Mouse (Mus musculus) CH12.LX (cell line): ENCODE data around the gene Lrrc23. TPM values are rescaled to one million over a fixed set of nuclear protein-coding genes. Genes with fewer than 3 reads are reported as not detected.

Source experiments
- DNase-seq: peaks from one replicate; pipeline ENCODE4 v3.0.0-alpha.2; 2013; ENCODE audit errors: extremely low read depth
- H3K27ac ChIP-seq: 2 replicates; pipeline ENCODE4 v1.5.1; 2012; ENCODE audit warnings: low read depth, mild to moderate bottlenecking, control low read depth, moderate library complexity; ENCODE audit not compliant: insufficient read depth
- H3K27me3 ChIP-seq: replicated peaks from 2 replicates; pipeline ENCODE3; 2012; ENCODE audit warnings: inconsistent platforms
- H3K36me3 ChIP-seq, 2 experiments: replicated peaks in 1 of 2; 2 replicates each; pipeline versions ENCODE3 to v1.6.1; 2012; ENCODE audit warnings: inconsistent platforms in 1 of 2, low read length in 1 of 2, mild to moderate bottlenecking in 1 of 2, mixed read lengths in 1 of 2, moderate library complexity in 1 of 2; ENCODE audit not compliant: control insufficient read depth in 1 of 2, insufficient read depth in 1 of 2
- H3K4me1 ChIP-seq, 2 experiments: 2 replicates each; pipeline ENCODE4 v1.6.1; 2012; ENCODE audit warnings: inconsistent platforms in 1 of 2, moderate library complexity in 1 of 2; ENCODE audit not compliant: insufficient read depth in 2 of 2, control insufficient read depth in 1 of 2
- H3K4me2 ChIP-seq: 2 replicates; pipeline ENCODE4 v1.6.1; 2012; ENCODE audit warnings: low read depth, mild to moderate bottlenecking, control low read depth; ENCODE audit not compliant: poor library complexity, insufficient read depth, severe bottlenecking
- H3K4me3 ChIP-seq, 3 experiments: fragments of 150-350 bp in 1 of 3; sonication (generic) in 1 of 3; replicated peaks in 1 of 3; 2 replicates each; pipeline versions ENCODE3 to v1.5.1; 2011 to 2012; ENCODE audit warnings: low read depth in 2 of 3, low read length in 2 of 3, mild to moderate bottlenecking in 2 of 3, moderate library complexity in 2 of 3, control low read depth in 1 of 3, improper control_type of control experiment in 1 of 3, inconsistent platforms in 1 of 3, mixed read lengths in 1 of 3; ENCODE audit not compliant: poor library complexity in 1 of 3
- H3K79me2 ChIP-seq: replicated peaks from 2 replicates; pipeline ENCODE4 v1.6.1; 2012; ENCODE audit warnings: mild to moderate bottlenecking, moderate library complexity; ENCODE audit not compliant: control insufficient read depth, poor library complexity, insufficient read depth, severe bottlenecking; ENCODE audit errors: extremely low read depth
- H3K9ac ChIP-seq: 2 replicates; pipeline ENCODE4 v1.6.1; 2012; ENCODE audit warnings: low read depth, mild to moderate bottlenecking, control low read depth, moderate library complexity; ENCODE audit not compliant: insufficient read depth
- H3K9me3 ChIP-seq: replicated peaks from 2 replicates; pipeline ENCODE3; 2012; ENCODE audit warnings: low read length, inconsistent platforms, mixed read lengths
- BHLHE40 ChIP-seq: IDR thresholded peaks from 2 replicates; pipeline ENCODE4 v1.6.1; 2011; ENCODE audit warnings: mild to moderate bottlenecking, low read depth, low read length, improper control_type of control experiment
- CHD1 ChIP-seq: IDR thresholded peaks from 2 replicates; pipeline ENCODE4 v1.6.1; 2012; ENCODE audit warnings: low read depth, low read length, improper control_type of control experiment, inconsistent platforms
- CHD2 ChIP-seq: IDR thresholded peaks from 2 replicates; pipeline ENCODE4 v1.6.1; 2011; ENCODE audit warnings: low read length, improper control_type of control experiment
- E2F4 ChIP-seq: IDR thresholded peaks from 2 replicates; pipeline ENCODE4 v1.6.1; 2011; ENCODE audit warnings: low read depth, low read length, improper control_type of control experiment; ENCODE audit not compliant: insufficient replicate concordance
- ELF1 ChIP-seq: IDR thresholded peaks from 2 replicates; pipeline ENCODE4 v1.6.1; 2014; ENCODE audit warnings: low read depth, mild to moderate bottlenecking, inconsistent platforms, low read length, improper control_type of control experiment
- ETS1 ChIP-seq: conservative IDR thresholded peaks from 2 replicates; pipeline ENCODE4 v1.6.1; 2012; ENCODE audit warnings: low read depth, mild to moderate bottlenecking, inconsistent platforms, low read length, improper control_type of control experiment, moderate library complexity
- GABPA ChIP-seq: IDR thresholded peaks from 2 replicates; pipeline ENCODE4 v1.6.1; 2012; ENCODE audit warnings: low read depth, low read length, improper control_type of control experiment, inconsistent platforms; ENCODE audit not compliant: insufficient replicate concordance
- HCFC1 ChIP-seq: IDR thresholded peaks from 2 replicates; pipeline ENCODE4 v1.6.1; 2012; ENCODE audit warnings: low read depth, mild to moderate bottlenecking, inconsistent platforms, low read length, improper control_type of control experiment
- JUN ChIP-seq: IDR thresholded peaks from 2 replicates; pipeline ENCODE4 v1.6.1; 2011; ENCODE audit warnings: low read depth, mild to moderate bottlenecking, low read length, improper control_type of control experiment, moderate library complexity; ENCODE audit not compliant: insufficient read depth
- JUND ChIP-seq: conservative IDR thresholded peaks from 2 replicates; pipeline ENCODE4 v1.6.1; 2011; ENCODE audit warnings: low read depth, low read length, improper control_type of control experiment
- KAT2A ChIP-seq: IDR thresholded peaks from 2 replicates; pipeline ENCODE4 v1.6.1; 2012; ENCODE audit warnings: low read length, improper control_type of control experiment, inconsistent platforms; ENCODE audit not compliant: insufficient replicate concordance
- MAFK ChIP-seq: IDR thresholded peaks from 2 replicates; pipeline ENCODE4 v1.6.1; 2011; ENCODE audit warnings: low read length, improper control_type of control experiment; ENCODE audit not compliant: insufficient replicate concordance
- MAZ ChIP-seq: IDR thresholded peaks from 2 replicates; pipeline ENCODE4 v1.6.1; 2012; ENCODE audit warnings: low read depth, mild to moderate bottlenecking, inconsistent platforms, low read length, improper control_type of control experiment, moderate library complexity
- MEF2A ChIP-seq: IDR thresholded peaks from 2 replicates; pipeline ENCODE4 v1.6.1; 2014; ENCODE audit warnings: low read depth, mild to moderate bottlenecking, inconsistent platforms, low read length, improper control_type of control experiment, borderline replicate concordance
- MXI1 ChIP-seq: IDR thresholded peaks from 2 replicates; pipeline ENCODE4 v1.6.1; 2011; ENCODE audit warnings: mild to moderate bottlenecking, low read depth, low read length, improper control_type of control experiment
- MYC ChIP-seq: IDR thresholded peaks from 2 replicates; pipeline ENCODE4 v1.6.1; 2011; ENCODE audit warnings: low read depth, mild to moderate bottlenecking, improper control_type of control experiment, low read length
- NELFE ChIP-seq: IDR thresholded peaks from 2 replicates; pipeline ENCODE4 v1.6.1; 2011; ENCODE audit warnings: low read depth, low read length, improper control_type of control experiment
- PAX5 ChIP-seq: IDR thresholded peaks from 2 replicates; pipeline ENCODE4 v1.6.1; 2012; ENCODE audit warnings: low read length, inconsistent platforms, mixed read lengths
- RAD21 ChIP-seq: IDR thresholded peaks from 2 replicates; pipeline ENCODE4 v1.6.1; 2011; ENCODE audit warnings: low read depth, mild to moderate bottlenecking, low read length, improper control_type of control experiment, moderate library complexity
- SMC3 ChIP-seq: IDR thresholded peaks from 2 replicates; pipeline ENCODE4 v1.6.1; 2011; ENCODE audit warnings: low read depth, low read length, improper control_type of control experiment
- TBP ChIP-seq: conservative IDR thresholded peaks from 2 replicates; pipeline ENCODE4 v1.6.1; 2011; ENCODE audit warnings: low read depth, low read length, improper control_type of control experiment
- TCF12 ChIP-seq: IDR thresholded peaks from 2 replicates; pipeline ENCODE4 v1.6.1; 2014; ENCODE audit warnings: low read depth, mild to moderate bottlenecking, inconsistent platforms, low read length, improper control_type of control experiment
- USF1 ChIP-seq: IDR thresholded peaks from 2 replicates; pipeline ENCODE4 v1.6.1; 2014; ENCODE audit warnings: low read depth, mild to moderate bottlenecking, inconsistent platforms, low read length, improper control_type of control experiment
- USF2 ChIP-seq: conservative IDR thresholded peaks from 2 replicates; pipeline ENCODE4 v1.6.1; 2011; ENCODE audit warnings: low read depth, low read length, improper control_type of control experiment
- ZKSCAN1 ChIP-seq: IDR thresholded peaks from 2 replicates; pipeline ENCODE4 v1.6.1; 2012; ENCODE audit warnings: low read depth, inconsistent platforms, low read length, improper control_type of control experiment, borderline replicate concordance
- dilution Hi-C: fragments of 300-500 bp; cut with MboI; formaldehyde crosslinking; loops from 2 replicates; pipeline ENCODE4 v1.14.3; 2020; ENCODE audit warnings: low sequenced_read_pairs; ENCODE audit not compliant: extremely low pct_unique_long_range_greater_than_20kb, extremely low pct_ligation_motif_present
- in situ Hi-C: fragments of 300-500 bp; cut with MboI; formaldehyde crosslinking; loops from 3 replicates; pipeline ENCODE4 v1.14.3; 2019; ENCODE audit warnings: low sequenced_read_pairs, low pct_ligation_motif_present, low pct_unique_long_range_greater_than_20kb, mixed read lengths
- polyA plus RNA-seq: library from polyadenylated mRNA; unstranded; fragments of >175 nt; gene quantifications from 2 replicates; pipeline ENCODE4 v1.2.1, GENCODE M21; 2012; ENCODE audit warnings: low read depth; ENCODE audit not compliant: insufficient read length
- total RNA-seq, 2 experiments: library from RNA; depleted of rRNA; stranded (reverse); fragments of 300-350 nt in 1 of 2; fragments of >200 nt in 1 of 2; gene quantifications; 2 replicates each; pipeline ENCODE4 v1.2.3; 2012 to 2014

The Lrrc23 gene
- total and polyA plus RNA-seq, 3 experiments: 0.20 TPM; not detected in 2

DNA sequence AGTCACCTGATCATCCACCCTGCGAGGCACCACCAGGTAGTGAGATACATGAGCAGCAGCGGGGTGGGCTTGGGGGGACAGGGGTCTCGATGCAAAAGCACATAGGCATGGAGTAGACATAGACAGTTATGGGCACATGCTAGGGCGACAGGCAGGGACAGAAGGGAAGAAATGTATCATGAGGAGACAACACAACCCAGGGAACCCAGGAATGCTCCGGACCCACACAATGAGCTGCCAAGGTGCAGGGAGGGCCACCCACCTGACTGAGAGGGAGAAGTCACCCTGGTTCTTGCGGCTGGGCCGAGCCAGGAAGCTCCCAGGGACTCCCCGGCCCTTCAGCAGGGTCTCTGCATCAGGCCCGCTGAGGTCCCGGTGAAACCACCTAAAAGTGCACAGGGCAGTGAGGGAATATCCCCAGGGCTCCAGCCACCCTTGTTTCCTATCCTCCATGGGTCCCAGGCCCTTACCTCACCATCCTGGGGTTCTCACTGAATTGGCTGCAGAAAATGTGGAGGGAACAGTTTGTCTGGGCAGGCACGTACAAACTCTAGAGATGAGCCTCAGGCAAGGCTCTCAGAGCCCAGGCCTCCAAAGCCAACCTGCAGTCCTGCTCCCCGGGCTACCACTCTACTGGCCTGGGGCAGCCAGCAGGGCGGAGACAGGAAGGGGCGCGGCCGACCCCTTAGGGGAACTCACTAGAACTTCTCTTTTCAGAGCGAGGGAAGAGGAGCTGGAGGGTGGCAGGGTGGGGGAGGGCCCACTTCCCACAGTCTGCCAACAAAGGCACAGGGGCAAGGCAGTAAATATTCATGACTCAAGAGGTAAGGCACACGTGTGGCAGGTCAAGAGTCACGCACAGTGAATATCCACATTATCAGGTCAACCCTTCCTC lies 46.8 kb downstream of the Lrrc23 start (continued):
- peak; percentile 20; the same call in 1 of the 2 replicates for TF ChIP-seq ZKSCAN1

DNA sequence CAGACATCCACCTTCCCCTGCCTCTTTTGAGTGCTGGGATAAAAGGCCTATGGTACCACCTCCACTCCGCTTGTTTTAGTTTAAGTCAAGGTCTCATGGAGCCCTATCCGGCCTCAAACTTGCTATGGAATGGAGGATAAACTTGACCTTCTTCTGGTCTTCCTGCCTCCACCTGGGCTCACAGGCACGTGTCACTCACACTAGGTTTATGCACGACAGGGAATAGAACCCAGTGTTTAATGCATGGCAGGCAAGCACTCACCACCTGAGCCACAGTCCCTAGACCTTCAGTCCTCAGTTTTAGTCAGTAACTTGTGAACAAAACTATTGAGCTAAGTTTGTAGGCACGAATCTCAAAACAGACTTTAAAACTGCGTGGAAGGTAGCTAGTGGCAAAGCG lies 48.5 kb downstream of the Lrrc23 start:
- H3K9me3 ChIP-seq: no peaks in the 10 kb centered on the region
- H3K27ac ChIP-seq: peak overlapping the region; percentile 93
- peak overlapping the region; percentile 63 for H3K4me2 ChIP-seq
- peaks cover 36% of the 10 kb centered on the region for H3K79me2 ChIP-seq
- H3K36me3 ChIP-seq: peaks cover 36 to 49% of the 10 kb centered on the region in 2 experiments
- peak overlapping the region; percentile 69 to 78 (median 77) for H3K4me3 ChIP-seq
- dilution Hi-C loops (no loop called here), in situ Hi-C loops (no loop called here)
- TF ChIP-seq E2F4 (no peak), JUND (no peak), GABPA (no peak), BHLHE40 (peak; percentile 80), USF2 (no peak), TBP (no peak), KAT2A (no peak), ELF1 (no peak), USF1 (no peak), MAFK (no peak), MYC (0 out of 2 replicates have a peak, but pooled peaks have one; percentile 54)
- no peak for DNase-seq
- H3K27me3 ChIP-seq: no peaks in the 10 kb centered on the region
- peak overlapping the region; percentile 71 for H3K9ac ChIP-seq
- H3K4me1 ChIP-seq: peaks cover 28 to 67% of the 10 kb centered on the region in 2 experiments

DNA sequence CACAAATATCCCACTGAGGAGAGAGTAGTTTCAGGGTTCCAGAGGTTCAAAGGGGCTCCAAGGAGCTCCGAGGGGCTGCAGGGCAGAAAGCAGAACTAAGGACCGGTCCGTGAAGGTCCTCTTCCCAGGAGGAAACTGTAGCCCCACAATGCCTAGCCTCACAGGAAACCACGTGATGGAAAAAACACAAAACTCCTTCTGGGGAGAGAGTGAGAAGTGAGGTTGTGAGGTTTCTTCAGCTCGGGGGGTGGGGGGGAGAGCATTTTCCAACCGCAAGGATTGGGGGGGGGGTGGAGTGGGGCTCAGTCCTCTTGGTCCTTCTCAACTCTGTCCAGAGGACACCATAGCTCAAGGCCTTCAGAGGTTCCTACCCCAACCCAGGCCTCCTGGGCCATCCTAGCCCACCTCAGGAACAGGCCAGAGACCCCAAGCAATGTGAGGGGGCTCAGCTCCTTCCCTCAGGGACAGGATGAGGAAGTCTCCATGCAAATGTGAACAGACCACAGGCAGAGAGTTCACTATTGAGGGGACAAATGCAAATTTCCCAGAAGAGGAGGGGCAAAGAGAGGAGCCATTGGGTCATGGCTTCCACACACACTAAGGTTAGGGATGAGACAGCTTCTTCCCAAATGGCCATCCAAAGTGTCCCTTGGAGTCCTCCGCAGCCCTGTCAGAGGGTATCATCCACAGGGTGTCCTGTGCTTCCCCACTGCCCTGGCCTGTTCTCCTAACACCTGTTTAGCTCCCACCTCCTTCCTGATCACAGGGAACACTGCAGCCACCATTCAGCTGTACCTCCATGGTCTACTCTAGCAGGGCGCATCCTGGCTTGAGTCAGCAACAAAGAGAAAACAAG lies 49.4 kb downstream of the Lrrc23 start:
- H3K4me1 ChIP-seq: peaks cover 33 to 68% of the 10 kb centered on the region in 2 experiments
- H3K36me3 ChIP-seq: peaks cover 46 to 58% of the 10 kb centered on the region in 2 experiments
- peaks cover 36% of the 10 kb centered on the region for H3K79me2 ChIP-seq
- H3K4me3 ChIP-seq: peak overlapping the region in 2 of 3 experiments; percentile 30 to 69
- H3K9ac ChIP-seq: peak overlapping the region; percentile 71
- DNase-seq: peak; percentile 94
- H3K27me3 ChIP-seq: no peaks in the 10 kb centered on the region
- H3K4me2 ChIP-seq: peak overlapping the region; percentile 78
- no peaks in the 10 kb centered on the region for H3K9me3 ChIP-seq
- dilution Hi-C loops: no loop called here
- peak overlapping the region; percentile 96 for H3K27ac ChIP-seq
- in situ Hi-C loops: no loop called here
- TF ChIP-seq CHD1 (peak; percentile 90; the same call in 1 of the 2 replicates), SMC3 (peak; percentile 8; the same call in 1 of the 2 replicates), JUN (no peak; the same call in 1 of the 2 replicates), MAFK (0 out of 2 replicates have a peak, but pooled peaks have one; percentile 30), USF2 (peak; percentile 89), MAZ (peak; percentile 88; the same call in 1 of the 2 replicates), RAD21 (no peak), MXI1 (no peak), TCF12 (peak; percentile 77), CHD2 (peak; percentile 65; the same call in 1 of the 2 replicates), PAX5 (no peak), ETS1 (peak; percentile 71), NELFE (peak; percentile 66; the same call in 1 of the 2 replicates), JUND (peak; percentile 30; the same call in 1 of the 2 replicates), MEF2A (peak; percentile 71; the same call in 1 of the 2 replicates), HCFC1 (0 out of 2 replicates have a peak, but pooled peaks have one; percentile 7)
